Mouse (Mus musculus) forebrain, embryonic 10.5 days (tissue): Measurements from ENCODE around the gene Ap4s1. TPM values are rescaled to one million over a fixed set of nuclear protein-coding genes. Genes with fewer than 3 reads are reported as not detected.
"Not testable (repeated sequence)": the region's sequence is repeated elsewhere in the genome, so short reads cannot be mapped to it uniquely, and the experiment has no call there.

Experiments
- DNase-seq: peaks from one replicate; pipeline ENCODE4 v3.0.0-alpha.2; 2017; ENCODE audit warnings: low spot score; ENCODE audit errors: extremely low spot score
- H3K27ac ChIP-seq: fragments of 300-500 bp; sonication (generic); 2 replicates; pipeline ENCODE4 v1.5.1; 2016; ENCODE audit warnings: mild to moderate bottlenecking
- H3K27me3 ChIP-seq: fragments of 300-500 bp; sonication (generic); 2 replicates; pipeline ENCODE4 v1.6.1; 2016; ENCODE audit warnings: mild to moderate bottlenecking; ENCODE audit not compliant: poor library complexity, severe bottlenecking
- H3K36me3 ChIP-seq: fragments of 300-500 bp; sonication (generic); replicated peaks from 2 replicates; pipeline ENCODE4 v1.6.1; 2016; ENCODE audit warnings: mild to moderate bottlenecking, moderate library complexity
- H3K4me1 ChIP-seq: fragments of 300-500 bp; sonication (generic); 2 replicates; pipeline ENCODE4 v1.6.1; 2016
- H3K4me3 ChIP-seq: fragments of 300-500 bp; sonication (generic); 2 replicates; pipeline ENCODE4 v1.5.1; 2016; ENCODE audit warnings: mild to moderate bottlenecking, moderate library complexity
- H3K9me3 ChIP-seq: fragments of 300-500 bp; sonication (generic); 2 replicates; pipeline ENCODE4 v1.6.1; 2016; ENCODE audit warnings: mild to moderate bottlenecking, moderate library complexity
- WGBS: fragments of 180-500 bp; shearing (Covaris S2); methylation state at CpG from one replicate; pipeline ENCODE4 v1.1.7; 2016; 5-methylcytosine and 5-hydroxymethylcytosine counted together
- polyA plus RNA-seq: library from polyadenylated mRNA; unstranded; fragments of >200 nt; fragmentation: Nextera tagmentation; extraction: Ambion mirVana; gene quantifications from 2 replicates; pipeline ENCODE4 v1.2.1, GENCODE M21; 2016

Gene Ap4s1
- 40.3 and 41.7 TPM in 2 replicates for polyA plus RNA-seq

DNA sequence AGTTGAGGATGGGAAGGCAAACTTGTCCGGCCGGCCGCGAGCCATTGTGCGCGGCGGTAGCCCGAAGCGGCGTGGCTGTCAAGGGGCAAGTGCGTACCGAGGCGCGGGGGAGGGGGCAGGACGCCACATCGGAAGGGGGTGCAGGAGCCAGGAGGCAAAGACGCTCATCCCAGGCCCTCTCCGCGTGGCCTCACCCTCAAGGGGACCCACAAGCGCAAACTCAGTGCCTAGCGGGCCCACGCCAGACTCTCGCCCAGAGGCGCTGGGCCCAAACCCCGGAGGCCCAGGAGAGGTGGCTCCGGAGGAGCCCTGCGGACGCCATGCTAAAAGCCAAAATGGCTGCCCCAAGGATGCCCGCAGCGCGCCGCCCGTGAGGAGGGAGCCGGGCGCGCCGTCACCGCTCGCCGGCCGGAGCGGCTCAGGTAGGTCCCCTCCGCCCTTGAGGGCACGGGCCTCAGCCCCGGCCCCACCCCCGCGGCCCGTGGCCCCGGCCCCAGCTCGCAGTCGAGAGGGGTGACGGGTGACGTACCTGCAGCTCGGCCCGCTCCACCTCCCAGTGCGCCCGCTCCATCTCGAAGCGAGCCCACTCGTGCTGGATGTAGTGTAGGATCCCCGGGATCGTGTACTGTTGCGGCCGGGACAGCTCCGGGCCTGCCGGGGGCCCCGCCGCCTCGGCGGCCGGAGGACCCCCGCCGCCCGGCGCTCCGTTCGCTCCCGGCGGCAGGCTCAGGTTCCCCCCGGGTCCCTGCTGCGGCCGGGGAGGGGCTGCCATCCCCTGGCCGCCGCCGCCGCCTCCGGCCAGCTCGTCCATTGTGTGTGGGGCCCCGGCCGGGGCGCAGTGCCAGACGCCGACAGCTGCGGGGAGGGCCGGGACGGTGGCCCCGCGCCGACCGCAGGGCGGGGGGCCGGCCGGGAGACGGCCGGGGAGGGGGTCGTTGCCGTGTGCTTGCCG lies at the start of gene Ap4s1:
Gene Ap4s1, plus strand, starts transcription at position 141 of the 952 bp plus-strand sequence.
- WGBS = under 1% methylated on average over 103 of the region's 108 CpGs
- Histone ChIP-seq H3K4me3 (peak within 1 kb of the TSS; percentile 97), H3K27me3 (no peaks in the 10 kb centered on the region)

DNA sequence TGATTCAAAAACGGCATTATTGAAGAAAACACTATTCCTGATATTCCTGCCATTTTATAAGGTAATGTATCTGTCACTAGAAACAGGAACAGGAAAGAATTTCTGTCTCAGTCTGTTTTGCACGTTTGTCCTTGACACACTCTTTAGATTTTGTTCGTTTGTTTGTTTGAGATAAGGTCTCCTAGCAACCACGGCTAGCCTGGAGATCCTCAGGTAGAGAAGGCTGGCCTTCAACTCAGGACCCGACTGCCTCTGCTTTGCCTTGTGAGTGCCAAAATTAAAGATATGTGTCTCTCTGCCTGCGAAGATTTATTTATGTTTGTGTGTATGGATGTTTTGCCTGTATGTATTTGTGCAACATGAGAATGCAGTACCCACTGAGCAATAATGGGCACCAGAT lies 49.0 kb upstream of the Ap4s1 start:
- no peak for DNase-seq
- WGBS = 81% methylated on average over 6 of the region's 6 CpGs
- no peak overlapping the region for H3K4me3 ChIP-seq
- no peaks in the 10 kb centered on the region for H3K4me1 ChIP-seq
- no peaks in the 10 kb centered on the region for H3K27me3 ChIP-seq
- no peaks in the 10 kb centered on the region for H3K9me3 ChIP-seq
- H3K36me3 ChIP-seq = peaks cover 44% of the 10 kb centered on the region
- no peak overlapping the region for H3K27ac ChIP-seq

More for the DNA sequence above, at the start of gene Ap4s1:
- peaks cover 32% of the 10 kb centered on the region for H3K4me1 ChIP-seq
- peak within 1 kb of the TSS; percentile 100 for H3K27ac ChIP-seq
- H3K36me3 ChIP-seq = 0 out of 2 replicates have a peak, but pooled peaks cover 5% of the 10 kb centered on the region
- H3K9me3 ChIP-seq = no peaks in the 10 kb centered on the region
- DNase-seq = peak; percentile 82

DNA sequence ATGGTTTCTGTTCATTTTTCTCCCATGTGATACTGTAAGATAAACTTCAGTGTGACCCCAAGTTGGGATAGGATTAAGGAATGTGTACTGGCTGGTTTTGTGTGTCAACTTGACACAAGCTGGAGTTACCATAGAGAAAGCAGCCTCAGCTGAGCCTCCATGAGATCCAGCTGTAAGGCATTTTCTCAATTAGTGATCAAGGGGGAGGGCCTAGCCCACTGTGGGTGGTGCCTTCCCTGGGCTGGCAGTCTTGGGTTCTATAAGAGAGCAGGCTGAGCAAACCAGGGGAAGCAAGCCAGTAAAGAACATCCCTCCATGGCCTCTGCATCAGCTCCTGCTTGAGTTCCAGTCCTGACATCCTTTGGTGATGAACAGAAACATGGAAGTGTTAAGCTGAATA lies 41.4 kb upstream of the Ap4s1 start:
- not testable (repeated sequence) for DNase-seq, H3K27me3 ChIP-seq, H3K27ac ChIP-seq, H3K9me3 ChIP-seq, H3K4me1 ChIP-seq, H3K4me3 ChIP-seq
- peaks cover 80% of the 10 kb centered on the region for H3K36me3 ChIP-seq

DNA sequence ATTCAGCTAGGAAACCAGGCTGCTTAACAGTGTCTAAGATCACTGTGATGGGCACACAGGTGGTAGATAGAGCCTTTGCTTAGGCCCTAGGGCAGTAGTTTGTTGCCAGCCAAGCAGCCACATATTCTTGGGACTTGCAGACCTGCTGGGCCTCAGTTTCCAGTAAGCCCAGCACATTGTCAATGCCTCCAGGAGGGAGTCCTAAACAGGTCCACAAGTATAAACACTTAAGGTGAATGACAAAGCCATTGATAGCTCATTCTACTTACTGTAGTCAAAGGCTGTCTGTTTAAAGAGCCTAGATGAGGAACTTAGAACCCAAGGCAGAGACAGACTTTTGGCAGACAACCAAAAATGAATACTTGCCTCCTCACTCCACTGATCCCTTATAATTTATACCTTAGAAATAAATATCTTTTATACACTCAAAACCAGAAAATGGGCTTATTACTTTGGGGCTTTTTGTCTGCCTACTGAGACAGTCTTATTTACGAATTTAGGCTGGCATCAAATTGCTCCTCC lies 34.8 kb upstream of the Ap4s1 start:
- Histone ChIP-seq H3K27me3 (no peaks in the 10 kb centered on the region), H3K27ac (no peak overlapping the region), H3K36me3 (peaks cover 41% of the 10 kb centered on the region), H3K4me3 (no peak overlapping the region), H3K9me3 (no peaks in the 10 kb centered on the region), H3K4me1 (no peaks in the 10 kb centered on the region)
- 90% methylated on average over 1 of the region's 1 CpGs for WGBS
- no peak for DNase-seq

DNA sequence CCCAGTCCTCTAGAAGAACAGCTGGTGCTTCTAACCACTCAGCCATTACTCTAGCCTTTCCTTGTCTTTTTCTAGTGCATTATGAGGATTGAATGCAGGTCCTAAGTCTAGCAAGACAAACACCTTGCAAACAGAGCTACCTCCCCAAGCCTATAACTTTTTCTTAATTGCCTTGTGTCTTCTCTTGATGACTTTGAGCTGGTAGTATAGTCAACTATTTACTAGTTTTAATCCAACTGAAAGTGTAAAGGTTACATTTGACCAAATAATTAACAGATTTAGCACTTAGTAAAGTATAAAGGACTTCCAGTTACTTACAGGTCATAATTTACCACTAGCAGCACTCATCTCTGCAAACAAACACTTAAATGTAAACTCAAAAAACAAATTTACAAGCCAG lies 27.8 kb upstream of the Ap4s1 start:
- H3K4me1 ChIP-seq = peaks cover 16% of the 10 kb centered on the region
- no peak overlapping the region for H3K27ac ChIP-seq
- no peak for DNase-seq

DNA sequence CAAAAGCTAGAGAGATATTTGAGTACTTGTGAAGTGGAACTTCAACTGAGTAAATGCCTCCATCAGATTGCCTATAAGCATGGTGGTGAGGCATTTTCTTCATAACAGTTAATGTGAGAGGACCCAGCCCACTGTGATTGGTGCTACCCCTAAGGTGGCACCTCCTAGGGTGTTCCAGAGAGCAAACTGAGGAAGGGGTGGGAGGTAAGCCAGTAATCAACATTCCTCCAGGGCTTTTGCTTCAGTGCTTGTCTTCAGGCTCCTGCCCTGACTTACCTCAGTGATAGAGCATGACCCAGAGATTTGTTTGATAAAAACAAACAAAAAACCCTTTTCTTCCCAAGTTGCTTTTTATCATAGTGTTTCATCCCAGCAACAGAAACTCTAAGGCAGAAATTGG lies 26.9 kb upstream of the Ap4s1 start:
- Histone ChIP-seq H3K27me3 (no peaks in the 10 kb centered on the region), H3K4me1 (peaks cover 16% of the 10 kb centered on the region), H3K36me3 (0 out of 2 replicates have a peak, but pooled peaks cover 2% of the 10 kb centered on the region), H3K9me3 (no peaks in the 10 kb centered on the region), H3K27ac (no peak overlapping the region), H3K4me3 (no peak overlapping the region)
- no peak for DNase-seq

More for the DNA sequence above, 27.8 kb upstream of the Ap4s1 start:
- no peaks in the 10 kb centered on the region for H3K9me3 ChIP-seq
- H3K27me3 ChIP-seq = no peaks in the 10 kb centered on the region
- no peaks in the 10 kb centered on the region for H3K36me3 ChIP-seq
- H3K4me3 ChIP-seq = no peak overlapping the region

DNA sequence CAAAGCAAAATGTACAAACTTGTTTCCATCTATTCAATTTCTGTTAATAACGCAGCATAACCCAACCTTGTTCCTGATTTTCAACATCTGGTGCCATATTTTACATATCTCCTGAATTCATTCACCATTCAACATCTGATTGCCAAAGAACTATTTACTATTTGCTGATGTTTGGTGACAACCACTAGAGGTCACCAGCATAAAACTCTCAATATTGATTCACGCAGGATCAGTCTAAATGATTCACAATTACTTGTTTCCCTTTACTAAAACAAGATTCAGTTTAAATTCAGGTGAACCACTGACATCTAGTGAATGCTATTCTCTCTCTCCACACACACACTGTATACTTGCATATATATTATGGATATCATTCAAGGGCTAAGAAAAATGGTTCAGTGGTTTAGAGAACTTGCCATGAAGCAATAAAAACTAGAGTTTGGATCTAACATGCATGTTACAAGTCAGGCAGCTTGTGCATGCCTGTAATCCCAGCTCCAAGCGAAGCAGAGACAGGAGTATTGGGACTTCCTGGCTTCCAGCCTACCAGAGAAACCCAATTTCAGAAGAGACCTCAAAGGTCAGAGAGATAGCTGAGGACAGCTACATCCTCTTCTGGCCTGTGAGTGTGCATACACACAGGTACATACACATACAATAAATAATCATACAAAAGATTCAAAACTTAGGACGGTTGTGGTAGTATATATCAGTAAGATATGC lies 24.0 kb upstream of the Ap4s1 start:
- no peaks in the 10 kb centered on the region for H3K9me3 ChIP-seq
- no peaks in the 10 kb centered on the region for H3K27me3 ChIP-seq
- no peak for DNase-seq
- peaks cover 21% of the 10 kb centered on the region for H3K4me1 ChIP-seq
- 82% methylated on average over 4 of the region's 4 CpGs for WGBS
- H3K4me3 ChIP-seq = no peak overlapping the region
- H3K36me3 ChIP-seq = 0 out of 2 replicates have a peak, but pooled peaks cover 2% of the 10 kb centered on the region
- H3K27ac ChIP-seq = no peak overlapping the region

DNA sequence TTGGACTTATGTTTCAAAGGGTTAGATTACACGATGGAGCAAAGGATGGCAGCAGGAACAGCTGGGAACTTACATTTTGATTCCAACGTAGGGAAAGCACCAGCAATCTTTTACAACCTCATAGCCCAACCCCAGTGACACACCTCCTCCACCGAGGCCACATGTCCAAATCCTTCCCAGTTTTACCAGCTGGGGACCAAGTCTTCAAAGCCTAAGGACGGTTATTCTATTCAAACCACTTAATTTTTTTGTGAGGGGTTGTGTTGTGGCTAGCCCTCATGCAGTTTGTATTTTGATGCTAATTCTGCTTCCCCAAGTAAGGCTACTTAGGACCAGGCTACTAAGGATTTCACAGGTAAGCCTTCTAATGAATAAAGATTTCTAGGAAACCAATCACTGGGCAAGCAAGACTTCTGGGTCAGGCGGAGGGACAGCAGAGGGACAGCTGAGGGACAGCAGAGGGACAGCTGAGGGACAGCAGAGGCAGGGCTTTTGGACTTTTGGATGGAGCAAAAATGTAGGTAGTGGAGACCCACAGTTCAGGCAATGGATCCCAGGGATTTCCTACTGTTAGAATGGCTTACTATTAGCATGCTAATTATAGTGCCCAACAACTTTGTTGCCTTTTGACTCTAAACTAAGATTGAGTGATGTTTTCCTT lies 19.5 kb upstream of the Ap4s1 start:
- no peaks in the 10 kb centered on the region for H3K9me3 ChIP-seq
- H3K36me3 ChIP-seq = 0 out of 2 replicates have a peak, but pooled peaks cover 2% of the 10 kb centered on the region
- no peak overlapping the region for H3K27ac ChIP-seq
- H3K27me3 ChIP-seq = no peaks in the 10 kb centered on the region
- WGBS = 30% methylated on average over 5 of the region's 5 CpGs
- peaks cover 11% of the 10 kb centered on the region; the same call in 1 of the 2 replicates for H3K4me1 ChIP-seq
- DNase-seq = no peak
- no peak overlapping the region for H3K4me3 ChIP-seq

DNA sequence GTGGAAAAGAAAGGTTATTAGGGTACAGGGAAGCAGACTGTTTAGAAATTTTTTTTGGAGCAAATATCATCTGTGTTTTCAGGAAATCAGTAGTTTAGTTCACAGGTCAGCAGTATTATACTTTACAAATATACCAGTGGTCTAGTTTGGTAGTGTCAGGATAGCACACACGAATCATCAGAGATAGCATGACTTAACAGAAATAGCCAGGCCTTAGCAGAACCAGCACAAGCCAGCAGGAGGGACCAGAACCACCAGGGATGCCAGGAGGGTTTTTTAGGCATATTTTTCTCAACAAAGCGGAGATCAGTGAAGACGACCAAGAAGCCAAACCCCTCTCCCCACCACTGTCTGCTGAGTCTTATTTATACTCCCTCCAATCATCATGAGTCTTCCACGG lies 17.6 kb upstream of the Ap4s1 start:
- Histone ChIP-seq H3K4me1 (peaks cover 11% of the 10 kb centered on the region; the same call in 1 of the 2 replicates), H3K9me3 (no peaks in the 10 kb centered on the region), H3K27me3 (no peaks in the 10 kb centered on the region), H3K36me3 (no peaks in the 10 kb centered on the region), H3K27ac (no peak overlapping the region), H3K4me3 (no peak overlapping the region)
- WGBS = 74% methylated on average over 4 of the region's 4 CpGs
- DNase-seq = no peak

DNA sequence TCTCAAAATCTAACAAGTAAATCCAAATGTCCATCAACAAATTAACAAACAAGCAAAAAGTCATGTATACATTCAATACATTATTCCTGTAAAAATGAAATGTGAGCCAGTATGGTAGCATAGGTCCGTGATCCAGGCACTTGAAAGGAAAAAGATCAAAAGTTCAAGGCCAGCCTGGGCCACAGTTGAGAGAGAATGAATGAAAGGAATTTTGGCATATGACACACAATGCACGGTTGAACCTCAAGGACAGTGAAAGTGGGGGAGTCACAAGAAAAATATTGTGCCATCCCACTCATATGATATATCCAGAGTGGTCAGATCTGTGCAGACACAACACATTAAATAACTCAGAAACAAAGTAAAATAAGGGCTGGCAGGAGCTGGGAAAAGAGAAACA lies 14.4 kb upstream of the Ap4s1 start:
- 0 out of 2 replicates have a peak, but pooled peaks cover 2% of the 10 kb centered on the region for H3K36me3 ChIP-seq
- WGBS = 79% methylated on average over 2 of the region's 2 CpGs
- H3K27ac ChIP-seq = no peak overlapping the region
- peaks cover 8% of the 10 kb centered on the region; the same call in 1 of the 2 replicates for H3K4me1 ChIP-seq
- no peak overlapping the region for H3K4me3 ChIP-seq
- H3K27me3 ChIP-seq = no peaks in the 10 kb centered on the region
- DNase-seq = no peak
- H3K9me3 ChIP-seq = no peaks in the 10 kb centered on the region

DNA sequence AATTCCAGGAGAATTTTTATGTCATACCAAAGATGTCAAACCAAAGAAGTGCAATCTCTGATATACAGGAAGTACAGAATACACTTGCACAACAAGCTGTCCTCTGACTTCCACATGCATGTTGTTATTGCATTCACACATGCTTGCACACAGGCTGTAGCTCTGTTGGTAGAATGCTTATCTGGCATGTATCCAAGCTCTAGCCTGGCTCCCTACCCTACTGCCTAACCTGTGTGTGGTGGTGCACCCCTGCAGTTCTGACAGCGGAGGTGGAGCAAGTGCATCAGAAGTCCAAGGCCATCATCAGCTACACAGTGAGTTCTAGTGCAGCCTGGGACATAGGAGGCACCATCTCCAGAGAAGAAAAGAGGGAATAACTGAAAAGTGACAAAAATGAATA lies 12.0 kb upstream of the Ap4s1 start:
- DNase-seq = no peak
- Histone ChIP-seq H3K4me1 (no peaks in the 10 kb centered on the region), H3K4me3 (no peak overlapping the region), H3K9me3 (no peaks in the 10 kb centered on the region), H3K36me3 (peaks cover 15% of the 10 kb centered on the region), H3K27ac (no peak overlapping the region), H3K27me3 (no peaks in the 10 kb centered on the region)
- 83% methylated on average over 1 of the region's 1 CpGs for WGBS

DNA sequence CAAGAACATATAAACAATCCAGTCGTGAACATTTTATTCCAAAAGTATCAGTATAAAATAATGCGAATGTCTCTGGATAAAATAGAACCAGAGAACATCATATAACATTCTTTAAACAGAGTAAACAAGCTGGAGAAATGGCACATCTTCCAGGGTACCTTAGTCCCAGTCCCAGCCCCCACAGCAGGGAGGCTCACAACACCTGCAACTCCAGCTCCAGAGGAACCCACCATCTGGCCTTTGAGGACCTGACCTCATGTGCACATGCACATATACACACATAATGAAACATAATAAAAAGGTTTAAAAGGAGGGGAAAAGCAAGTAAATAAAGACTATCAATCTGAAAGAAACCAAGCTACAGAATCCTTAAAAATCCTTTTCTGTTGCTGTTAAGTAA lies 2.3 kb upstream of the Ap4s1 start:
- DNase-seq = no peak
- H3K9me3 ChIP-seq = no peaks in the 10 kb centered on the region
- no peak overlapping the region for H3K27ac ChIP-seq
- 91% methylated on average over 2 of the region's 2 CpGs for WGBS
- H3K36me3 ChIP-seq = peaks cover 12% of the 10 kb centered on the region
- no peak overlapping the region for H3K4me3 ChIP-seq
- no peaks in the 10 kb centered on the region for H3K27me3 ChIP-seq
- H3K4me1 ChIP-seq = peaks cover 26% of the 10 kb centered on the region
